Mouse (Mus musculus): ENCODE measurements at regions not wholly inside any gene's neighbourhood (a gene's known extent, or its start where the extent isn't known, plus 50 kb on each side); places are given as distances from the start of the nearest gene placed in this dataset.
A peak's percentile ranks its signal among the peaks of the same experiment; 100 is the strongest.

DNA sequence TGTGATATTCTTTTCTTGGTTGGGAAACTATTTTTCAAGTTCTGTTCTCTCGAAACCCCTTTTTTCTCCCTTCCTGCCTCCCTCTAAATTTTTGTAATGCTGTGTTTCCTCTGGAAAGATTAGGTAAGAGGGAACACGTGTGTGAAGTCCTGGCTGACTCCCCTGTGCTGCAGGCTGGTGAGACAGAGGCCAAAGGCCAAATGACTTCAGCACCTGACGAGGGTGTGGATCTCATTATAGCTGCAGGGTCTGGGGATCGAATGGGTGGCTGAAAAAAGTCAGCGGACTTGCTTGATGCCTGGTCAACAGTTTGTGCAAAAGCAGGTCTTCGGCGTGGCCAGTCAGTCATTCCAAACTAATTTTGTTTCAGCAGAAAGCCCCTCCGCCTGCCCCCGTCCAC is 159.1 kb downstream of the En1 start:
- DNase-seq: no peak

DNA sequence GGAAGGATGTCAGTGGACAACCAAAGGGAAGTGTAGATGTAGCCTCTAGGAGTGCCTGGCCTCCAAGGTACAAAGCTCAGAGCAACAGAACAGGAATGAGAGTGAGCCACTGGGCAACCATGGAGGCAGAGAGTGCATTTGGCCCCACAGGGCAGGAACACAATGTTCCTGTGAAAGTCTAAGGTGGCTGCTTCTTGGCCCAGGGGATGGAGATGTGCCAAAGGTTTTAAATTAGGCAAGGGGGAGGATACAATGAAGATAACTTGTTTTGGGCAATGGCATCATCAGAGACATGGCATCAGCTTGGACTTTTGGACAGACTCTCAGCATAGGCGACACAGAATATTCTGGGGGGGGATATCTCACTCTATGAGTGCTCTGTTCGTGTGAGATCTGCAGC is 160.3 kb downstream of the En1 start:
- DNase-seq: no peak

DNA sequence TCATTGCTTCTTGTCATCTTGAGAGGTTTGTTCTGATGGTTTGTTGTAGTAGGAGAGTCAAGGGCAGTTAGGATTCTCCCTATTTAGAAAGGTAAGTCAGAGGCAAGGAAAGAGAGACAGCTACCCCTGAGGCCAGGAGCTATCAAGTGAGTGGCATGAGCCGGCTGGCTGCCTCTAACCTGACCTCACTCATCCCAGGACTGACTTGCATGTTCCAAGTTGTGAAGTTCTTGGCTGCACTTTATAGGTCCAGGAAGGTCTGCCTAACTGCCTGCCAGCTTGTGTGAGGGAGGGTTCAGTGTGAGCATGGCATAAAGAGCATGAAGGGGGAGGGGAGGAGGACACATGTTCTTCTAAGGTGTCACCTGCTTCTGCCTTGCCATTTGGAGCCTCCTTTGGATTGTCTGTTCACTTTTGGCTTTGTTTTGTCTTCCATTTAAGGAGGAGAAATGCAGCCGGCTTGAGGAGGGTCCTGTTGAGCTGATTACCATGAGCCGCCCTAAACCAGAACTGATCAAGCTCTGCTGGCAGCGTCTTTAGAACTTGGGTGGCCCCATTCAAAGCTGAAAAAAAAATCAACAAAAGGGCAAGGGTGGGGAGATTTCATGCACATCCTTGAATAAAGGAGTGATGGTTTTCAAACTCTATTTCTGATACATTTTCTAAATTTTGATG is 160.8 kb downstream of the En1 start:
- DNase-seq: no peak

- DNase-seq: no peak
These were observed 164.8 kb downstream of the En1 start for GRCm38 (mm10) chr1:120767054-120767453.

DNA sequence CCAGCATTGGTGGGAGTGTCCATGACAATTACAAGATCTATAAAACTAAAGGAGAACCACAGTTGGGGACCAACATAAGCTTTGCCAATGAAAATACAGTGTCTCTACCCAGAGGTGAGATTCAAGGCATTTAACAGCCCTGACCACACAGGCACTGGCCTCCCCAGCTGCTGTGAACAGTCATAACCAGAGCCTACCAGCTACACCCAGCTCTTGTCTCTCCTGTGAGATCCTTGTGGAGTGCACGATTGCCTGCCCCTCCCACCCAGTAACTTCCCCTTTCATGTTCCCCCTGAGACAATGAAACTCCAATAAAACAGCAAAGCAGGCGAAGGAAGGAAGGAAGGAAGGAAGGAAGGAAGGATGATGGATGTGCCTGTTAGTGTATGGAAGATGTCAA is 169.1 kb downstream of the En1 start:
- no peak for DNase-seq

GRCm38 (mm10) chr1:120776906-120777305 is 174.7 kb downstream of the En1 start:
- no peak for DNase-seq

- no peak for DNase-seq
These were observed 175.2 kb downstream of the En1 start for GRCm38 (mm10) chr1:120777468-120777867.

- DNase-seq: peak in 1 of 2 experiments; percentile 6
These were observed 193.0 kb downstream of the En1 start for GRCm38 (mm10) chr1:120795245-120795644.

GRCm38 (mm10) chr1:120801248-120801979 is 199.2 kb downstream of the En1 start:
- DNase-seq: no peak

DNA sequence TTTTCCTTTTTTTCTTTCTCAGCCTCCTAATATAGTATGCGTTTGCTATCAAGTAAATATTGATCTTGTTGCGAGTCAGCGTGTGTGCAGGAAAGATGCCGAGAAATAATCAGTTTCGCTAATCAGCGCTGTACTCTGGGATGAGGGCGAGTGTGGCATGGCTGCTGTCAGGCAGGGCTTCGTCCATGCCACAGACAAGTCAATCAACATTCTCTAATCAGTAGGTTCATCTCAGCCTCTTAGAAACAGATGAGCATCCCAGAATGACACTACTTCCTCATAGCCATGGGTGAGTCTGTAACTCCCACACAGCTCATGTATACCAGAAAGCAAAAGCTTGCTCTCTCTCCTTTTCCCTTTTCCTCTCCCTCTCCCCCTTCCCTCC is 199.8 kb downstream of the En1 start:
- DNase-seq: no peak

DNA sequence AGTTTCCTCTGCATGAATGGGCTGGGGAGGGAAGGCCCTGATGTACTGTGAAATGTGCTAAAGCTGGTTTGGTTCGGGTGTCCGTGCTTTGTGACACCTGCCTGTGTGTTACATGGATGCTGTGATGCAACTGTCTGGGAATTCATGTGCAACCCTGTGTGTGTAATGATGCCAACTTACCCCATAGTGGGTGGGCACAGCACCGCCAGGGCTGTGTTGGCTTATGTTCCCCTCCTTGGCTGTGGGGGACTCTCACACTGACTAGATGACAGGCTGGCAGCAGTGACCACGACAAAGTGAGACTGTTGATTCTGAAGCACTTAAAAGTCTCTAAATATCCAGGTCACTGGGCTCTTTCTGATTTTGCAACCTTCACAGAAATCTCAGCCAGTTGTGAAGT is 212.2 kb downstream of the En1 start:
- no peak for DNase-seq

- DNase-seq: no peak
These were observed 214.1 kb downstream of the En1 start for GRCm38 (mm10) chr1:120816237-120816820.

GRCm38 (mm10) chr1:120817563-120817962 is 215.3 kb downstream of the En1 start:
- no peak for DNase-seq

DNA sequence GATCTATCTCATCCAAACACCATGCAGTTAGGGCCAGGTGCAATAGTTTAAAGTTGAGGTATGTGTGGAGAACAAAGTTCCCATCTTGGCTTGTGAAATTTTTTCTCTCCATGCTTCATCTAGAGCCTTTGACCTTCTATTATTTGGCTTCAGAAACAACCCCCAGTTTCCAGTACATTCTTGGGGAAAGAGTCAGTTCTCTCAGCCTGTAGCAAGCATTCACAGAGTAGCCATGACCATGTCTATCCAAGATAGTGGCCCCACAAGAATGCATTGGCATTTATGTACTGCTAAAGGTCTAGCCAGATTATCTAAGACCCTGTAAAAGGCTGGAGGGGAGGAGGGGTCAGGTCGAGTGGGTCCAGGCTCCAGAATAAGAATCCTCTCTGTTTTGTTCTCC is 229.8 kb downstream of the En1 start:
- no peak for DNase-seq

- no peak for DNase-seq
These were observed 240.4 kb downstream of the En1 start for GRCm38 (mm10) chr1:120842596-120842995.

- no peak for DNase-seq
These were observed 243.9 kb downstream of the En1 start for GRCm38 (mm10) chr1:120846146-120846545.

GRCm38 (mm10) chr1:120851860-120852503 is 249.8 kb downstream of the En1 start:
- DNase-seq: peak in 1 of 2 experiments; percentile 6

DNA sequence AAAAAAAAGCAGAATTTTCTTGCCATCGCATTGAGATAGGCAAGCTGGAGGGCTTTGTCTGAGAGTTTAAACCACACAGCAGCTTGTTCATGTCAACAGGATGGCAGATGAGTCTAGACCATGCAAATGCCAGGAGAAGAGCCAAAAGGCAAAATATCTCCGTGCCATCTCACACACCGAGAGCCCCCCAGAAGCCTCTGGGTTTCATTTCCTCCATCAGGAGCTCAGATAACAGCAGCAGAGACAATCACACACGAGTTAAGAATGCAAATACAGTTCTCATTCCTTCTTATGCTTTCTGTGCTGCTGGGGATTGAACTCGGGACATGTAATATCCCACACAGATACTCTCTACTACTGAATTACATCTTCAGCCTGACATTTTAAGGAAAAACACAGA is 255.3 kb downstream of the En1 start:
- DNase-seq: no peak

GRCm38 (mm10) chr1:120859546-120859945 is 257.3 kb downstream of the En1 start:
- no peak for DNase-seq

- DNase-seq: no peak
These were observed 270.3 kb downstream of the En1 start for GRCm38 (mm10) chr1:120872554-120872953.

DNA sequence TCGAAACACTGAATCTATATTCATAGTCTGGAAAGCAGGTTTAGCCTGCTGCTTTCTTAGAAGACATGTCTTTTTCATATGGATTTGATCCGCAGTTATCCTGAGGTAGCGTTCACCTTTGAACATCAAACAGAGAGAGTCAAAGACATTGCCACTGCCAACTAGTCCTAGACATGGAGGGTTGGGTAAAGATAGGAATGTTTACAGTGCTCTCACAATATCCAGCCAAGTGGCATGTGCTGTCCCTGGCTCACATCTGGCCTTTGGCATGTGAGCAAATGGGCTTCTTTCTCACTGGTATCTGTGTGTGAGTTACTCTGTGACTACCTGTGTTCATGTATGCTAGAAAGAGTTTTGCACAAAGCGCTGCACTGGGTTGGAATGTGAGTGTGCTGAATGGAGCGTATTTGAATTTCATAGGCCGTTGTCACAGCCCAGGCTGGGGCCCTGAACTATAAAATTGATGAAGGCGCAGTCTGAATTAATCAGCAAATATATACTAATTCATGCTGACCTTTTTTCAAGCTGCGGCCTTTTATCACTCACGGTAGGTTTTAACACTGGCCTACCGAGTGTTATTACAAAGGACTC is 280.8 kb downstream of the En1 start:
- DNase-seq: no peak

GRCm38 (mm10) chr1:120883632-120884031 is 281.4 kb downstream of the En1 start:
- DNase-seq: no peak

DNA sequence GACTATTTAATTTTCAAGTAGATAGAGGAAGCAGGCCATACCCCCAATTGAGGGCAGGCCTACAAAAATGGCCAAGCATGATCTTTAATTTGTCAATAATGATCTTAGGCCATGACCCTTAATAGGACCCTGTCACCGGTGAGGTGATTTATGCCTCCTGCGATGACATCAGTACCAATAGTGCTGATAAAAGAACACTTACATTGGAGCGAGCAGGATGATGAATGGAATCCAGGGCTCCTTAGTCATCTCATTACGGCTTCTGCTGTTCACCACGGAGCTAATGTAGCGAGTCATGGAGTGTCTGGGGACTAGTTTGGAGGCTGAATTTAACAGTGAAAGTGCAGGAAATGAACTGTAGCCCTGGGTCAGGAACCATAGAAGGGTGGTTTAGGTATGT is 308.6 kb downstream of the En1 start:
- DNase-seq: no peak

Measured in cerebellum, adult 18-20 months (tissue).